Mouse (Mus musculus) MEL (cell line): Measurements from ENCODE around the gene Msx1. TPM values are rescaled to one million over a fixed set of nuclear protein-coding genes. Genes with fewer than 3 reads are reported as not detected.

Experiments used
- DNase-seq: peaks from one replicate; pipeline ENCODE4 v3.0.0; 2011; ENCODE audit warnings: low read depth, low spot score
- H3K27ac ChIP-seq: 2 replicates; pipeline ENCODE4 v1.5.1; 2012; ENCODE audit warnings: low read depth, mild to moderate bottlenecking, control low read depth, low read length, moderate library complexity; ENCODE audit not compliant: control insufficient read depth
- H3K27me3 ChIP-seq, 2 experiments: fragments of 150-350 bp in 1 of 2; sonication (generic) in 1 of 2; 2 replicates each; pipeline ENCODE4 v1.6.1; 2012; ENCODE audit warnings: low read length in 2 of 2, mild to moderate bottlenecking in 2 of 2, improper control_type of control experiment in 1 of 2, moderate library complexity in 1 of 2; ENCODE audit not compliant: insufficient read depth in 2 of 2, control insufficient read depth in 1 of 2
- H3K36me3 ChIP-seq, 2 experiments: 2 replicates each; pipeline ENCODE4 v1.6.1; 2012 to 2014; ENCODE audit warnings: low read length in 2 of 2, improper control_type of control experiment in 1 of 2, inconsistent platforms in 1 of 2, mild to moderate bottlenecking in 1 of 2; ENCODE audit not compliant: insufficient read depth in 2 of 2, control insufficient read depth in 1 of 2
- H3K4me1 ChIP-seq, 2 experiments: fragments of 150-350 bp in 1 of 2; sonication (generic) in 1 of 2; 2 replicates each; pipeline ENCODE4 v1.6.1; 2012; ENCODE audit warnings: low read length in 2 of 2, improper control_type of control experiment in 1 of 2, mild to moderate bottlenecking in 1 of 2; ENCODE audit not compliant: insufficient read depth in 2 of 2, control insufficient read depth in 1 of 2
- H3K4me3 ChIP-seq, 2 experiments: fragments of 150-350 bp in 1 of 2; sonication (generic) in 1 of 2; 2 replicates each; pipeline ENCODE4 v1.5.1; 2012; ENCODE audit warnings: low read depth in 2 of 2, low read length in 2 of 2, mild to moderate bottlenecking in 2 of 2, moderate library complexity in 2 of 2, control low read depth in 1 of 2, improper control_type of control experiment in 1 of 2; ENCODE audit not compliant: control insufficient read depth in 1 of 2, insufficient read depth in 1 of 2
- H3K79me2 ChIP-seq: 2 replicates; pipeline ENCODE4 v1.6.1; 2012; ENCODE audit warnings: mild to moderate bottlenecking, low read length, moderate library complexity; ENCODE audit not compliant: control insufficient read depth, poor library complexity, insufficient read depth
- H3K9ac ChIP-seq: 2 replicates; pipeline ENCODE4 v1.6.1; 2012; ENCODE audit warnings: low read depth, mild to moderate bottlenecking, control low read depth, low read length, moderate library complexity; ENCODE audit not compliant: control insufficient read depth, poor library complexity, severe bottlenecking
- H3K9me3 ChIP-seq: fragments of 150-350 bp; sonication (generic); replicated peaks from 2 replicates; pipeline ENCODE4 v1.6.1; 2012; ENCODE audit warnings: mild to moderate bottlenecking, low read length, improper control_type of control experiment, moderate library complexity; ENCODE audit not compliant: insufficient read depth
- CHD1 ChIP-seq: IDR thresholded peaks from 2 replicates; pipeline ENCODE4 v1.6.1; 2012; ENCODE audit warnings: low read depth, mild to moderate bottlenecking, inconsistent platforms, low read length, improper control_type of control experiment
- CHD2 ChIP-seq: IDR thresholded peaks from 2 replicates; pipeline ENCODE4 v1.6.1; 2011; ENCODE audit warnings: low read length, improper control_type of control experiment
- EP300 ChIP-seq, 2 experiments: IDR thresholded peaks; 2 replicates each; pipeline ENCODE4 v1.6.1; 2011; ENCODE audit warnings: improper control_type of control experiment in 2 of 2, low read length in 2 of 2, low read depth in 1 of 2, mild to moderate bottlenecking in 1 of 2
- GABPA ChIP-seq: IDR thresholded peaks from 2 replicates; pipeline ENCODE4 v1.6.1; 2012; ENCODE audit warnings: low read depth, mild to moderate bottlenecking, inconsistent platforms, low read length, improper control_type of control experiment, moderate library complexity
- HCFC1 ChIP-seq: IDR thresholded peaks from 2 replicates; pipeline ENCODE4 v1.6.1; 2012; ENCODE audit warnings: low read depth, mild to moderate bottlenecking, inconsistent platforms, low read length, improper control_type of control experiment, moderate library complexity
- JUND ChIP-seq: IDR thresholded peaks from 2 replicates; pipeline ENCODE4 v1.6.1; 2011; ENCODE audit warnings: low read depth, mild to moderate bottlenecking, improper control_type of control experiment, low read length
- MAFK ChIP-seq: IDR thresholded peaks from 2 replicates; pipeline ENCODE4 v1.6.1; 2011; ENCODE audit warnings: low read depth, mild to moderate bottlenecking, low read length, improper control_type of control experiment, borderline replicate concordance
- MAZ ChIP-seq: IDR thresholded peaks from 2 replicates; pipeline ENCODE4 v1.6.1; 2012; ENCODE audit warnings: low read depth, mild to moderate bottlenecking, inconsistent platforms, low read length, improper control_type of control experiment
- MXI1 ChIP-seq: IDR thresholded peaks from 2 replicates; pipeline ENCODE4 v1.6.1; 2011; ENCODE audit warnings: mild to moderate bottlenecking, low read depth, low read length, improper control_type of control experiment
- MYC ChIP-seq: IDR thresholded peaks from 2 replicates; pipeline ENCODE4 v1.6.1; 2011; ENCODE audit warnings: low read depth, mild to moderate bottlenecking, low read length, improper control_type of control experiment, moderate library complexity
- NELFE ChIP-seq: IDR thresholded peaks from 2 replicates; pipeline ENCODE4 v1.6.1; 2011; ENCODE audit warnings: low read depth, low read length, improper control_type of control experiment
- NRF1 ChIP-seq: IDR thresholded peaks from 2 replicates; pipeline ENCODE4 v1.6.1; 2014; ENCODE audit warnings: low read depth, mild to moderate bottlenecking, inconsistent platforms, low read length, improper control_type of control experiment, moderate library complexity; ENCODE audit not compliant: poor library complexity, insufficient read depth, severe bottlenecking
- POLR2AphosphoS2 ChIP-seq: IDR thresholded peaks from 2 replicates; pipeline ENCODE4 v1.6.1; 2011; ENCODE audit warnings: low read length, improper control_type of control experiment
- POLR2AphosphoS5 ChIP-seq: IDR thresholded peaks from 2 replicates; pipeline ENCODE4 v1.6.1; 2012; ENCODE audit warnings: low read depth, borderline replicate concordance, mild to moderate bottlenecking, inconsistent platforms, low read length, moderate library complexity, mixed read lengths
- RAD21 ChIP-seq: IDR thresholded peaks from 2 replicates; pipeline ENCODE4 v1.6.1; 2011; ENCODE audit warnings: mild to moderate bottlenecking, low read depth, low read length, improper control_type of control experiment
- RCOR1 ChIP-seq: IDR thresholded peaks from 2 replicates; pipeline ENCODE4 v1.6.1; 2012; ENCODE audit warnings: low read depth, mild to moderate bottlenecking, inconsistent platforms, low read length, improper control_type of control experiment
- SIN3A ChIP-seq: IDR thresholded peaks from 2 replicates; pipeline ENCODE4 v1.6.1; 2012; ENCODE audit warnings: low read length, improper control_type of control experiment, inconsistent platforms
- SMC3 ChIP-seq: IDR thresholded peaks from 2 replicates; pipeline ENCODE4 v1.6.1; 2011; ENCODE audit warnings: low read depth, low read length, improper control_type of control experiment
- TAL1 ChIP-seq: IDR thresholded peaks from 2 replicates; pipeline ENCODE4 v1.6.1; 2012; ENCODE audit warnings: mild to moderate bottlenecking, inconsistent platforms, low read length, moderate library complexity, mixed read lengths
- TBP ChIP-seq: IDR thresholded peaks from 2 replicates; pipeline ENCODE4 v1.8.0; 2011; ENCODE audit warnings: low read depth, low read length, improper control_type of control experiment
- USF2 ChIP-seq, 2 experiments: IDR thresholded peaks; 2 replicates each; pipeline ENCODE4 v1.6.1; 2011 to 2012; ENCODE audit warnings: improper control_type of control experiment in 2 of 2, low read length in 2 of 2, borderline replicate concordance in 1 of 2, inconsistent platforms in 1 of 2, low read depth in 1 of 2, mild to moderate bottlenecking in 1 of 2; ENCODE audit not compliant: insufficient read depth in 1 of 2
- ZC3H11A ChIP-seq: IDR thresholded peaks from 2 replicates; pipeline ENCODE4 v1.6.1; 2012; ENCODE audit warnings: low read depth, mild to moderate bottlenecking, inconsistent platforms, low read length, improper control_type of control experiment
- ZKSCAN1 ChIP-seq: IDR thresholded peaks from 2 replicates; pipeline ENCODE4 v1.6.1; 2012; ENCODE audit warnings: low read depth, mild to moderate bottlenecking, inconsistent platforms, low read length, improper control_type of control experiment, moderate library complexity
- ZMIZ1 ChIP-seq: IDR thresholded peaks from 2 replicates; pipeline ENCODE4 v1.6.1; 2012; ENCODE audit warnings: low read depth, mild to moderate bottlenecking, inconsistent platforms, low read length, improper control_type of control experiment, moderate library complexity
- ZNF384 ChIP-seq: IDR thresholded peaks from 2 replicates; pipeline ENCODE4 v1.6.1; 2012; ENCODE audit warnings: low read depth, mild to moderate bottlenecking, inconsistent platforms, low read length, improper control_type of control experiment
- polyA plus RNA-seq, 2 experiments: library from polyadenylated mRNA; stranded (reverse) in 1 of 2; unstranded in 1 of 2; fragments of >175 nt in 1 of 2; fragments of >200 nt in 1 of 2; gene quantifications; 2 replicates each; pipeline versions ENCODE4 v1.2.1 to v1.2.4; 2012; ENCODE audit warnings: low replicate concordance in 2 of 2, low read depth in 1 of 2; ENCODE audit not compliant: insufficient read length in 2 of 2, insufficient read depth in 1 of 2, missing spikeins in 1 of 2
- total RNA-seq: library from RNA; depleted of rRNA; stranded (reverse); fragments of 300-350 nt; gene quantifications from 2 replicates; pipeline ENCODE4 v1.2.3, GENCODE M21; 2012

Msx1 gene
- total and polyA plus RNA-seq, 3 experiments = not detected

DNA sequence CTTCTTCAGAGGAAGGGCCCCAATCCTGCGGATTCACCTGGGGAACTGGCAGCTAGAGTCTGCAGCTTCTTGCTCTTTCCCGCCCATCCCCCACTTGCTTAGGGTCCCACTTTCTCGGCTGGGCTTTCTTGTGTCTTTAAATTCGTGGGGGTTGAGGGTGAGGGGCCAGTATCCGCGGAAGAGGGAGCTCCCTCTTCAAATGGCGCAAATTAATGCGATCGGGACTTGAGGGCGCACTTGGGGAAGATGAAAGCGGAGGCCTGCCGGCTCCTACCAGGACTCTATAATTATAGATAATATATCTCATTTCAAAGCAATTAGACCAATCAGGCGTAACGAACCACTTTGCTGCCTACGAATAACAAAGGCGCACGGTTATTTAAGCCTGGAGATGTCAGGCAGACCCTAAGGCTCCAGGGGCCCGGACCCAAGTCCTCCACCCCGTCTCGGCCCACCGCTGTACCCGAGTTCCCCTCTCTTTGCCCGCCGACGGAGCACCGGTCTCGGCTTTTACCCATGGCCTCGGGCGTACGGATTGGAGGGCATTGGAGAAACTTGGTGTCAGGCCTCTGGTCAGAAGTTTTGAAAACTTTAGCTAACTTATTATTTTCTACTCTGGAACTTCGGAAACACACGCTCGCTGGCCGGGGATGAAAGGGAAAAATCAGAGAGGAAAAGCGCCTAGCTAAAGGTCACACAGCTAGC lies 4.4 kb upstream of the Msx1 start:
- Histone ChIP-seq H3K9me3 (no peaks in the 10 kb centered on the region), H3K9ac (no peak overlapping the region), H3K27me3 (no peaks in the 10 kb centered on the region; a peak in 1 of 4 replicates), H3K79me2 (no peaks in the 10 kb centered on the region), H3K4me3 (no peak overlapping the region), H3K36me3 (no peaks in the 10 kb centered on the region), H3K4me1 (no peaks in the 10 kb centered on the region), H3K27ac (no peak overlapping the region)
- no peak for DNase-seq
- TF ChIP-seq GABPA = no peak
- no peak for TF ChIP-seq NRF1
- TF ChIP-seq SMC3 = no peak
- TF ChIP-seq USF2 (IDR thresholded peaks at IDR 0.05; ENCODE audit: borderline replicate concordance in 1 of 2, insufficient read depth in 1 of 2, low read depth in 1 of 2, low read length in 2 of 2) = no peak
- no peak for TF ChIP-seq HCFC1
- no peak for TF ChIP-seq ZC3H11A
- no peak for TF ChIP-seq CHD2
- no peak for TF ChIP-seq JUND
- TF ChIP-seq RAD21 = no peak
- no peak for TF ChIP-seq RCOR1
- TF ChIP-seq TBP = no peak
- TF ChIP-seq ZKSCAN1 = no peak
- no peak for TF ChIP-seq POLR2AphosphoS2
- no peak for TF ChIP-seq MXI1
- no peak for TF ChIP-seq POLR2AphosphoS5
- no peak for TF ChIP-seq EP300 (IDR thresholded peaks at IDR 0.05; ENCODE audit: low read depth in 1 of 2, low read length in 2 of 2)
- TF ChIP-seq SIN3A = no peak
- TF ChIP-seq ZNF384 = no peak
- TF ChIP-seq ZMIZ1 = no peak
- no peak for TF ChIP-seq NELFE

GRCm38 (mm10) chr5:37828001-37828400 lies 3.6 kb upstream of the Msx1 start:
- no peak for DNase-seq
- no peaks in the 10 kb centered on the region for H3K79me2 ChIP-seq
- no peaks in the 10 kb centered on the region for H3K9me3 ChIP-seq
- H3K36me3 ChIP-seq = no peaks in the 10 kb centered on the region
- no peak overlapping the region for H3K27ac ChIP-seq
- H3K27me3 ChIP-seq = no peaks in the 10 kb centered on the region; a peak in 1 of 4 replicates
- H3K4me3 ChIP-seq = no peak overlapping the region
- TF ChIP-seq USF2 (IDR thresholded peaks at IDR 0.05; ENCODE audit: borderline replicate concordance in 1 of 2, insufficient read depth in 1 of 2, low read depth in 1 of 2, low read length in 2 of 2) (no peak), RCOR1 (no peak), MAFK (no peak), MAZ (no peak), TAL1 (no peak), CHD1 (no peak), ZMIZ1 (no peak), SIN3A (no peak), CHD2 (no peak), ZC3H11A (no peak), EP300 (IDR thresholded peaks at IDR 0.05; ENCODE audit: low read depth in 1 of 2, low read length in 2 of 2) (no peak), MYC (no peak)
- TF ChIP-seq, all 39 proteins: peak for 0
- Histone ChIP-seq H3K9ac (no peak overlapping the region), H3K4me1 (no peaks in the 10 kb centered on the region)
